Mouse (Mus musculus) heart, postnatal 0 days (tissue): ENCODE results near the gene Cacna2d4.

Source experiments
- CTCF ChIP-seq: IDR thresholded peaks from 2 replicates; pipeline ENCODE4 v1.5.1; 2016; ENCODE audit warnings: antibody characterized with exemption, control low read depth, low read depth
- EP300 ChIP-seq: IDR thresholded peaks from 2 replicates; pipeline ENCODE4 v1.6.1; 2016; ENCODE audit warnings: antibody characterized with exemption, low read depth

DNA sequence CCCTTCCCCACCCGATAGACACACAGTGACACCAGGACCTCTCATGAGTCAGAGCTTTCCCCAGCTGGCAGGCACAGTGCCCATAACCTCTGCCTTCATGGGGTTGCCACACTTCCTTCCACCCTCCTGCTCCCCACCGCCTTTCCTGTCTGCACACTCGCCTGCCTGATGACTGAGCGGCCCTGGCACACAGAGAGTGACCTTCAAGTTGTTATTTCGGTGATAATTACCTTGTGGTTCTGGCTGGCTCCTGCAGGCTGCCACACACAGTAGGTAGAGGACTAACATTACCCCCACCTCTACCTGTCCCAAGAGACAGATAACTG is 159.9 kb downstream of the Cacna2d4 start:
- TF ChIP-seq CTCF: no peak
- 0 out of 2 replicates have a peak, but pooled peaks have one; percentile 20 for TF ChIP-seq EP300
